Mouse (Mus musculus) cerebellum, adult 11 months (tissue): ENCODE measurements at regions not wholly inside any gene's neighbourhood (a gene's known extent, or its start where the extent isn't known, plus 50 kb on each side); places are given as distances from the start of the nearest gene placed in this dataset.

Experiments
- DNase-seq: peaks from one replicate; pipeline ENCODE4 v3.0.0; 2022

GRCm38 (mm10) chr2:166433655-166434333 lies 278.3 kb upstream of the Sulf2 start:
- no peak for DNase-seq

GRCm38 (mm10) chr2:166432948-166433654 lies 277.6 kb upstream of the Sulf2 start:
- DNase-seq: no peak

GRCm38 (mm10) chr2:166432531-166432930 lies 277.1 kb upstream of the Sulf2 start:
- no peak for DNase-seq

- DNase-seq: no peak
Observed at GRCm38 (mm10) chr2:166429918-166430317, 274.5 kb upstream of the Sulf2 start.

GRCm38 (mm10) chr2:166429494-166429893 lies 274.0 kb upstream of the Sulf2 start:
- no peak for DNase-seq

- no peak for DNase-seq
Observed at GRCm38 (mm10) chr2:166427390-166427789, 271.9 kb upstream of the Sulf2 start.

- DNase-seq: no peak
Observed at GRCm38 (mm10) chr2:166426960-166427359, 271.5 kb upstream of the Sulf2 start.

- no peak for DNase-seq
Observed at GRCm38 (mm10) chr2:166426457-166426856, 271.0 kb upstream of the Sulf2 start.

GRCm38 (mm10) chr2:166425141-166425540 lies 269.7 kb upstream of the Sulf2 start:
- DNase-seq: no peak

- no peak for DNase-seq
Observed at GRCm38 (mm10) chr2:166423132-166423660, 267.7 kb upstream of the Sulf2 start.

- no peak for DNase-seq
Observed at GRCm38 (mm10) chr2:166420275-166420674, 264.8 kb upstream of the Sulf2 start.

- DNase-seq: no peak
Observed at GRCm38 (mm10) chr2:166419271-166419670, 263.8 kb upstream of the Sulf2 start.

- DNase-seq: no peak
Observed at GRCm38 (mm10) chr2:166418279-166418678, 262.8 kb upstream of the Sulf2 start.

- no peak for DNase-seq
Observed at GRCm38 (mm10) chr2:166417628-166418027, 262.2 kb upstream of the Sulf2 start.

- no peak for DNase-seq
Observed at GRCm38 (mm10) chr2:166415481-166415965, 260.1 kb upstream of the Sulf2 start.

- no peak for DNase-seq
Observed at GRCm38 (mm10) chr2:166414856-166415255, 259.4 kb upstream of the Sulf2 start.

GRCm38 (mm10) chr2:166412031-166412858 lies 256.8 kb upstream of the Sulf2 start:
- no peak for DNase-seq

- no peak for DNase-seq
Observed at GRCm38 (mm10) chr2:166409391-166409790, 253.9 kb upstream of the Sulf2 start.

GRCm38 (mm10) chr2:166408806-166409205 lies 253.3 kb upstream of the Sulf2 start:
- no peak for DNase-seq

- DNase-seq: no peak
Observed at GRCm38 (mm10) chr2:166408009-166408408, 252.5 kb upstream of the Sulf2 start.

- no peak for DNase-seq
Observed at GRCm38 (mm10) chr2:166406826-166407225, 251.4 kb upstream of the Sulf2 start.

- DNase-seq: no peak
Observed at GRCm38 (mm10) chr2:166403319-166403718, 247.9 kb upstream of the Sulf2 start.

- DNase-seq: no peak
Observed at GRCm38 (mm10) chr2:166401860-166402259, 246.4 kb upstream of the Sulf2 start.
